Mouse (Mus musculus): Measurements from ENCODE around the gene Myl10. TPM values are rescaled to one million over a fixed set of nuclear protein-coding genes. Genes with fewer than 3 reads are reported as not detected.

Gene Myl10
- total RNA-seq, 2 experiments from 2014 or later: not detected

DNA sequence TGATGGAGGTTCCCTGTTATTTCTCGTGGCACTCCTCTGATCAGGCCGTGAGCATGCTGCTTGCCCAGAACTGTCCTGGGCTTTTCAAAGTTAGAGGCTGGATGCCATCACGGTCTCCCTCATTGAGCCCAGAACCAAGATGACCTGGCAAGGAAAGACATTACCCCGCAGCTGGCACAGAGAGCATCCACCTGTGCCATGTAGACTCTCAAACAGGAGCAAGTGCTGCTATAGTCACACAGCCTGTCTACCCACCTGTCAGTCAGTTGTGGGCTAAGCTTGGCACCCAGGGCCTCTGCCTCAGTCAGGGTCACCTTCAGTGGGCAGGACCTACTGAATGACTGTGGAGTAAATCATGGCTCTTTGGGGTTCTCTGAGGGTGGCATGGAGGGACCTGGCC lies 6.6 kb upstream of the Myl10 start:
- Histone ChIP-seq H3K27ac (no peak overlapping the region), H3K4me3 (no peak overlapping the region)
- TF ChIP-seq CTCF (IDR thresholded peaks at IDR 0.05): no peak
- intact Hi-C loops (cut with DNase I): no loop called here
- no peak for DNase-seq (ENCODE audit: extremely low spot score in 1 of 2, low spot score in 2 of 2)

DNA sequence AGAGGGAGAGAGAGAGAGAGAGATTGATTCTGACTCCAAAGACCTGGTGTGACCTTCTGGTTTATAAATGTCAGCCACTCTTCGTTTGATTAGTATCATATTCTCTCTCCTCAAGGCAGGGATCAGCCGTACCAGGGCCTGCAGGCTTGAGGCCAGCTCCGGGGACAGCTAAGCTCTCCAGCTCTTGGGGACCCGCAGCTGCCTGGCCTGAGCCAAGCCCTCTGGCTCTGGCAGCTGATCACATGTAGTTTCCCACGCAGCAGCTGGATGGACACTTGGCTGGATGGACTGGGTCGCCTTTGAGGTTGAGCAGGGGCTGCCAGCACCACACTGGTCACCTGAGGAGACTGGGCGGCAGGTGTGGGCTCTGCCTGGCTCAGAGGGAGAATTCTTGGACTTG lies 5.4 kb upstream of the Myl10 start:
- TF ChIP-seq CTCF (IDR thresholded peaks at IDR 0.05): no peak
- H3K4me3 ChIP-seq: no peak overlapping the region
- DNase-seq (ENCODE audit: extremely low spot score in 1 of 2, low spot score in 2 of 2): no peak
- intact Hi-C loops (cut with DNase I): no loop called here
- no peak overlapping the region for H3K27ac ChIP-seq

DNA sequence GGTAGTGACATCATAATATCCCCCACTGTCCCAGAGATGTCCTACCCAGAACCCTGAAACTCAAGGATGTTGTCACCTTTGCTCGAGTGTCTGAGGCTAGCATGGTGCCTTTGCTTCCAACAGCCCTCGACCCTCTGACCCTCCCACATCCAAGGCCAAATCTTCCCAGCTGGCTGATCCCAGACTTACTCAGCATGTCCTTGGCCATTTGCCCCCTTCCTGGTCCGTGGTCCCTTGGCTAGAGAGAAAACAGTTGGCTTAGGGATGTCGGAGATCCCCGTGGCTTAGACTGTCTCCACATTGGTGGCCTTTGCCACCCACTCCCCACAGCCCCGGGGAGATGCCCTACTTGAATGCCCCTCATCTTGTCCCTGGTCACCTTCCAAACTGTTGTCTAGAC lies 4.1 kb upstream of the Myl10 start:
- Histone ChIP-seq H3K27ac (no peak overlapping the region), H3K4me3 (no peak overlapping the region)
- intact Hi-C loops (cut with DNase I): no loop called here
- DNase-seq (ENCODE audit: extremely low spot score in 1 of 2, low spot score in 2 of 2): no peak
- no peak for TF ChIP-seq CTCF (IDR thresholded peaks at IDR 0.05)

DNA sequence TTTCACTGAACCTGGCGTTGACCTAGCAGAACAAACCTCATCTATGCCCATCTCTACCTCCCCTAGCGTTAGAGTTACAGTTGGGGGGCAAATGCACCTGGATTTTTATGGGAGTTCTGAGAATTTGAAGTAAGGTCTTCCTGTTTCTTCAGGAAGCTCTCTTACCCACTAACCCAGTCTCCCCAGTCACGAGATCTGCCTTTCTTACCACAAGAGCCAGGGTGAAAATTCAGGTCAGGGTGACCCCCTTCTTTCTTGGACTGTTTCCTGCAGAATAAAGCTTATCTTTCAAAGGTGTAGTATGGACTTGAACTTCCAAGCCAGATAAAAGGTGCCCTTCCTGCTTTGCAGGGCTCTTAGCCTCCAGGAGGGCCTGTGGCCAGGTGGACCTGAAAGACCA lies 1.8 kb upstream of the Myl10 start:
- Histone ChIP-seq H3K4me3 (no peak overlapping the region), H3K27ac (no peak overlapping the region)
- DNase-seq (ENCODE audit: extremely low spot score in 1 of 2, low spot score in 2 of 2): no peak
- no peak for TF ChIP-seq CTCF (IDR thresholded peaks at IDR 0.05)
- intact Hi-C loops (cut with DNase I): no loop called here

DNA sequence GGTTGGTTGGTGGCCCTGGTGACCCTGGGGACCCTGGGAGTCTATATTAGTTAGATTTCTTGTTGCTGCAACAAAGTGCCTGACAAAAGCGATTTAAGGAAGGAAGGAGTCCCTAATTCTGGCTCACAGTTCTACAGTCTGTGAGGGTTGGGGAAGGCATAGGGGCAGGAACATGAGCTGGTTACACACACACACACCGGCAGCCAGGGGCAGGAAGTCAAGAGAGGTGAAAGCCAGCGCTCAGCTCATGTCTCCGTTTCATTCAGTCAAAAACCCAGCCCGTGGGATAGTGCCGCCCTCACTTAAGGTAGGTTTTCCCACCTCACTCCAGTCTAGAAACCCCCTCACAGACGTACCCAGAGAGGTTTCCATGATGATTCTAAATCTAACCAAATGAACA lies 472 bp downstream of the Myl10 start:
- intact Hi-C loops (cut with DNase I): no loop called here
- no peak overlapping the region for H3K4me3 ChIP-seq
- no peak for TF ChIP-seq CTCF (IDR thresholded peaks at IDR 0.05)
- H3K27ac ChIP-seq: no peak overlapping the region
- no peak for DNase-seq (ENCODE audit: extremely low spot score in 1 of 2, low spot score in 2 of 2)

DNA sequence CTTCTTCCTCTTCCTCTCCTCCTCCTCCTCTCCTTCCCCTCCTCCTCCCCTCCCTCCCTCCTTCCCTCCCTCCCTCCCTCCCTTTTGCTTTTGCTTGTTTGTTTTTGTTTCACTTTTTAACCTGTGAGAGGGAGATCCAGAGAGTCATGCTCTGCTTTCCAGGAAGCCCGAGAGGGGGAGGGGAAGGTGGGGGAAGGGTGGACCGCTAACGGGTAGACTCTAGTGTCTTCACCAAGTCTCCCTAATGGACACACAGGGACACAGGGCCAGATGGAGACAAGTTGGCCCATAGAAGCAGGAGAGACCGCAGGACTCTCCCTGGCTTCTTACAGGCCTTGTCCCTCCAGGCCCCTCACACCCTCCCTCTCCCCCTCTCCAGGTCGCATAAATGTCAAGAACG lies 2.0 kb downstream of the Myl10 start:
- Histone ChIP-seq H3K27ac (no peak overlapping the region), H3K4me3 (no peak overlapping the region)
- intact Hi-C loops (cut with DNase I): no loop called here
- no peak for DNase-seq (ENCODE audit: extremely low spot score in 1 of 2, low spot score in 2 of 2)
- no peak for TF ChIP-seq CTCF (IDR thresholded peaks at IDR 0.05)

DNA sequence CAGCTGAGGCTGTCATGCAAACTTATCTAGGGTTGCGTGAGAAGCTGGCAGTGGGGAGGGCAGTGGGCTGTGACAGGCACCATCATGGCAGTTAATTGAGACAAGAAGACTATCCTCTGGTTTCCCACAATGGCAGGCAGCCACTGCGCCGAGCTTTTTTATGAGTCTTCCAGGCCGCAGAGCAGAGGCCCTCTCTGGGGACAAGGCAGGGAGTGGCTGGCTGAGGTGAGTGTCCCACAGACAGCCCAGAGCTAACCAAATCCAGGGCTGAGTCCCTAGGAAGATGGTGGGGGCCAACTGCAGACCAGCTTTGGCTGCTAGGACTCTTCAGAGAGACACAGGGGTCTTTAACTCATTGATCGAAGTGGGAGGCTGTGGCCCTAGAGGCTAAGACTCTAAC lies 3.6 kb downstream of the Myl10 start:
- no peak overlapping the region for H3K4me3 ChIP-seq
- intact Hi-C loops (cut with DNase I): no loop called here
- no peak for DNase-seq (ENCODE audit: extremely low spot score in 1 of 2, low spot score in 2 of 2)
- H3K27ac ChIP-seq: no peak overlapping the region
- no peak for TF ChIP-seq CTCF (IDR thresholded peaks at IDR 0.05)

DNA sequence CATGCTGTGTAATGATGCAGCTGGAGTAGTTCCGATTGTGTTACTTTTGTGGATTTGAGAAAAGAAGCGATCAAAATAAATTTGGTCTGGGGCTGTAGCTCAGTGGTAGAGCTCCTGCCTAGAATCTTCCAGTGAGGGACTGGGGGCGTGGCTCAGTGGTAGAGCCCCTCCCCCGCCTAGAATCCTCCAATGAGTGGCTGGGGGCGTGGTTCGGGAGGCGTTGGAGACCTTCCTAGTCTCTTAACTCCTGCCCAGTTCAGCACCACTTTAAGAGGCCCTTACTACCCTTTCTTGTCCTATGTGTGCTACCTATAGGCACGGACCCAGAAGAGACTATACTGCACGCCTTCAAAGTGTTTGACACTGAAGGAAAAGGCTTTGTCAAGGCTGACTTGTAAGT lies 4.7 kb downstream of the Myl10 start:
- Histone ChIP-seq H3K4me3 (no peak overlapping the region), H3K27ac (no peak overlapping the region)
- no peak for DNase-seq (ENCODE audit: extremely low spot score in 1 of 2, low spot score in 2 of 2)
- TF ChIP-seq CTCF (IDR thresholded peaks at IDR 0.05): no peak
- intact Hi-C loops (cut with DNase I): no loop called here

DNA sequence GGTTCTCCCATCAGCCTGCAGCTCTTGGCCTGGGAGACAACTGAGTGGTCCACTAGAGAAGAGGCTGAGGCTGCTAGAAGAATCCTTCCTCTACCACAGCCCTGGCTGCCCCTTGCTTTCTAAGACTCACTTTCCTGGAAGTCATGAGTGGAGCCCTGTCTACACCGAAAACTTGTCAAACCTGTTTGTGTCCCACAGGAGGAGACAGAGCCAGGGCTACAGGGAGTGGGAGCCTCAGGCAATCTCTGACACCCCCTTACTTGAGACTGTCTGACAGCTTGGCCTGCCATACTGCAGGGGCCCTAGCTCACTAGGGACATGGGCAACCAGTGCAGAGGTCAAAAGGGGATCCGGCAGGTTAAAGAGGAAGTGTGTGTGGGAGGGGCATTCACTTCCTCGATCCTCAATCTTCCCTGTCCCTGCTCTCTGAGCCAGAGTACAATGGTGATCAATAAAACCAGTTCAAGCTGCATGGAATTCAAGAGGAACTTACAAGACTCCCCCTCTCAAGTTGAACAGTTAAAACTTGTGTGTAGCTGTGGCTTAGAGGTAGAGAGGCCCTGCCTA lies 9.3 kb downstream of the Myl10 start:
- intact Hi-C loops (cut with DNase I): no loop called here
- Histone ChIP-seq H3K4me3 (no peak overlapping the region), H3K27ac (no peak overlapping the region)
- TF ChIP-seq CTCF (IDR thresholded peaks at IDR 0.05): no peak
- DNase-seq (ENCODE audit: extremely low spot score in 1 of 2, low spot score in 2 of 2): no peak

DNA sequence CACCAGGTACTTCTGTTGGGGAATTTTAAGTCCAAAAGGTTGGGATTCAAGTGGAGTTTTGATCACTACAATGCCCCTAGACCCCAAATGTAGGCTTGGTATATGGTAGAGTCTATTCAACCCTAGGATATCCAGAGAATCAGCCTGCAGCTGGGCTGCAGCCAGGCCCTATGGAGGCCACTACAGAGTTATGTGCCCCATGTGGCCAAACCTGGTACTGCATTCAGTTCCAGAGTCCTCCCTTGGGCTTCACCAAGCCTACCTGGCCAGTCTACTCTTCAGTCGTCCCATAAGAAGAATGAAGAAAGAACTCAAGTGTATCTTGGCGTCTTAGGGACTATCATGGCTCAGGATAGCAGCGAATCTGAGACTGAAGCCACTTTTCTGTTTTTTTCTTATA lies 10.8 kb downstream of the Myl10 start:
- intact Hi-C loops (cut with DNase I): no loop called here
- TF ChIP-seq CTCF (IDR thresholded peaks at IDR 0.05): peak; percentile 94
- DNase-seq (ENCODE audit: extremely low spot score in 1 of 2, low spot score in 2 of 2): peak; percentile 62 to 82
- H3K4me3 ChIP-seq: no peak overlapping the region
- no peak overlapping the region for H3K27ac ChIP-seq

DNA sequence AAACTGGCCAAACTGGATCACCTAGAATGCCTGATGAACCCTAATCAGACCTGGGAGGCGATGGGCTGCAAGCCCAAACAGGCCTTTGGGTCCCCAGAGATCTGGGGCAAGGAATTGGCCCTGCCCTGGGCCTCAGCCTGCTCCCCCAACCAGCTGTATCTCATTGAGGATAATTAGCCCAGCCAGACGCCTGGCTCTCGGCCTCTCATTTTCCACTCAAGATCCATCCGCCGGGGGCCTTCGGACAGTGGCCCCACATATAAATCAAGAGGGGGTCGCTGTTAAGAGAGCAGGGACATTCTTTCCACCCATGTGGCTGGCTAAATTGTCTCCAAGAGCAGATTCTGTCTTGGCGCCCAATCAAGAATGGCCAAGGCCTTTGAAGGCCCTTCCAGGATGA lies 11.2 kb downstream of the Myl10 start:
- no peak overlapping the region for H3K4me3 ChIP-seq
- intact Hi-C loops (cut with DNase I): no loop called here
- TF ChIP-seq CTCF (IDR thresholded peaks at IDR 0.05): no peak
- no peak overlapping the region for H3K27ac ChIP-seq
- DNase-seq (ENCODE audit: extremely low spot score in 1 of 2, low spot score in 2 of 2): no peak

DNA sequence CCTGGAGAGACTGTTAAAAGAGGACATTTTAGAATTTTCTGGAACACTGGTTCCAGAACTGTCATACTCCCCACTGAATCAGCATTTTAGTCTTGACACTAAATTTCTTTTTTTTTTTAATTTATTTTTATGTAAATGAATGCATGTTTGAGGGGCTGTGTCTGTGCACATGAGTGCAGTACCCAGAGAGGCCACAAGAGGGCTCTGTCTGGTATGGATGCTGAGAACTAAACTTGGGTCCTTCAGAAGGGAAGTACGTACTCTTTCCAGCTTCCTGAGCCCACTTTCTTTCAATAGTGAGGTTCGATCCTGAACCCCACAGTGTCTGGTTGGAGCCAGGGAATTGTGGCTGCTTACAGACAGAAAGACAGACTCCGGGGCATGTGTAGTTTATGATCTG lies 12.6 kb downstream of the Myl10 start:
- DNase-seq (ENCODE audit: extremely low spot score in 1 of 2, low spot score in 2 of 2): no peak
- intact Hi-C loops (cut with DNase I): loop anchor here (5.0 kb wide), 1 partner anchor 423 kb away; no protein-coding TSS in a partner anchor
- Histone ChIP-seq H3K4me3 (no peak overlapping the region), H3K27ac (no peak overlapping the region)
- TF ChIP-seq CTCF (IDR thresholded peaks at IDR 0.05): peak; percentile 50

DNA sequence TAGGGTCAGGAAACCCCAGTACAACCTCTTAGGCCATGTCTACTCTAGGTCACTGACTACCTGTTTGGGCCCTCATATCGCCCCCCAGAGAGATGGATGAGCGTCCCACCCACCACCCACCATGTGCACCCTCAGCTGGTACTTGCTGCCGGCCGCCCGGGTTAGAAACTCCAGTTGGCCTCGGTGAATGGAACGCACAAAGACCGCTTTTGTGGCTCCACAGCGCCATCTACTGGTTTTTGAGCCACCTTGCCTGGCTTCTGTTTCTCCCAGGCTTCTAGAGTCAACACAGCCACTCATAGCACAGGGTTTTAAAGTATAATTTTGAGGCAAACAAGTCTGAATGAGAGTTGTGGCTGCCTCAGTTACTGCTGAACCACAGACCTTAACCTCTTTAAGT lies 13.9 kb downstream of the Myl10 start:
- peak; percentile 83 for TF ChIP-seq CTCF (IDR thresholded peaks at IDR 0.05)
- no peak overlapping the region for H3K27ac ChIP-seq
- DNase-seq (ENCODE audit: extremely low spot score in 1 of 2, low spot score in 2 of 2): peak; percentile 59 to 66
- no peak overlapping the region for H3K4me3 ChIP-seq
- intact Hi-C loops (cut with DNase I): loop anchor here (2.0 to 5.0 kb wide), 3 partner anchors 425 to 506 kb away; no protein-coding TSS in a partner anchor

All from left cerebral cortex, adult 2 months (tissue).